Mouse (Mus musculus) kidney, postnatal 10 days (tissue): ENCODE measurements around the gene Ttc14.
A peak's percentile ranks its signal among the peaks of the same experiment; 100 is the strongest.

Experiments
- DNase-seq: peaks from one replicate; pipeline ENCODE4 v3.0.0; 2021; ENCODE audit warnings: mixed read lengths

Gene Ttc14

DNA sequence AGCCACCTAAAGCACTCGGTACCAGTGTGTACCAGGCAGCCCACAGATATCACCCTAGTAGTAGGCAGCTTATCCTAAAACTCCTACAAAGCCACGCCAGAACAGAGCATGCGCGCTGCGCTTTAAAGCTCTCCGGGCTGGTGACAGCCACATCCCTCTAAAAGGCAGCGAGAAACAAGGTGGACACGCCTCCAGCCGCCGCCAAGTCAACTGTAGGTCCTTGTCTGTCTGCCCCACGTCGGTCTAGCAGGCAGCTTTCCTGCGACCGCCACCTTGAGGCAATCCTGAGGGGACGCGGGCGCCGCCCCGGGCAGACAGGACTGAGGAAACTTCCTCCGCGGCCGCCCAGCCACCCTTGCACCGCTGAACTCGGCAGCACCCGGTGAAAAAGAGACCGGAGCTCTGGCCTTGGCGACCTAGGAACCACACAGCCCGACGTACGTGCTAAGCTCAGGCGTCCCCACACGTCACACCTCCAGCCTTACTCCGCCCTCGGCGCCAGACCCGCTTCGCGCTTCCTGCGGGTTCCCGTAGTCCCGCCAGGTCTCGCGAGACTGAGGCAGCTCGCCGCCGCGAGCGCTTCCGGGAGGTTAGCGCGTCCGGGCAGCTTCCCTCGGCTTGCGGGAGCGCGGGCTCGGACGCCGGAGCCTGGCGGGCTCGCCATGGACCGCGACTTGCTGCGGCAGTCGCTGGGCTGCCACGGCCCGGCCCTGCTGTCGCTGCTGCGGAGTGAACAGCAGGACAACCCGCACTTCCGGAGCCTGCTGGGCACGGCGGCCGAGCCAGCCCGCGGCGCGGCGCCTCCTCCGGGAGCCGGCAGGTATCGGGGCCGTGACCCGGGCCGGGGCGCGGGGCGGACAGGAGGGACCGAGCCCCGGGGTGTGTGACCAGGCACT lies at the start of gene Ttc14:
Ttc14 (plus strand) TSS at position 216 of the 896 bp plus-strand sequence.
- peak; percentile 99 for DNase-seq

DNA sequence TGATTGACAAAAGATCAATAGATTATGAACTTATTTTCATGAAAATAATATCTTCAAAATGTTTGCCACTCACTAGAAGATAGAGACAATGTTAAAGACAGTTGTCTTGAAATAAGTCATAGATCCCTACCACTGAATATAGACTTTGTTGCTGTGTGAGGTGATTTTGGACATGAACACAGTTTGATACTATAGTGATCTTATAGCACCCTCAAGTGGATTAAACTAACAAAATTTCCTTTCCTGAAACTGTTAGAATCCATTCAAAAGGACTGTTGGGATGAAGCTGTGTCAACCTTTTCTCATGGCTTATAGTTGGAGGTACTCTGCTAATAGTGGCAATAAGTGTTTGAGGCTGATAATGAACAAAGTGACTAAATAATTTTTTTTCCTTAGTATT lies 8.7 kb upstream of the Ttc14 start:
- DNase-seq = no peak

DNA sequence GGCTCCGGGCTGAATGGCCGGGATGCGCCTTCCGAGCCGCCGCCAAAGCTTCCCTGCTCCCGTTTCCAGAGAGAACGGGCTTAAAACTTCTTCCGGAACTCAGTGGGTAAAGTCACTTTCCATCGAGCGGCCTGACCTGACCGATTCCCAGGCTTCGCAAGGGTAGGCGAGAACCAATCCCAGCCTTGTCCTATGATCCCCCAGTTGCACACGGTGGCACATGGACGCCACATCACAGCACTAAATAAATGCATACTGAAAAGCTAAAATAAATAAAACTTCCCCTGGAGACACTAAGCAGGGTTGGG lies 835 bp downstream of the Ttc14 start:
- DNase-seq = no peak

DNA sequence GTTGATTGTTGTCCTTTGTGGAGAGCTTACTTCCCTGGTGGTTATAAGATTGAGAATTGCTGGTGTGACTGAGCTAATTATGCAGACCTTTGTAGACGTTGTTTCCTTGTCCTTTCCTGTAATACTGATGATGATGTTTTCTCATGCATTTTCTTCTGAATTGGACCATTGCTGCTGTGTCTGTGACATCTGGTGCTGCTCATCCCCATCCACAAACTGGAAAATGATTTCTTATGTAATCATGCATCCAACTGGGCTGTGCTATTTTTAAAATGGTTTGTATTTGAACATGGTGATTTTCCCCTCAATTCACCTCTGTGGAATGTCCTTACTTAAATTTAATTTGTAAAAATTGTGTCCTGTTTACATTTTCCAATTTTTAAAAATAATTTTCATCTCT lies 7.5 kb downstream of the Ttc14 start:
- no peak for DNase-seq

DNA sequence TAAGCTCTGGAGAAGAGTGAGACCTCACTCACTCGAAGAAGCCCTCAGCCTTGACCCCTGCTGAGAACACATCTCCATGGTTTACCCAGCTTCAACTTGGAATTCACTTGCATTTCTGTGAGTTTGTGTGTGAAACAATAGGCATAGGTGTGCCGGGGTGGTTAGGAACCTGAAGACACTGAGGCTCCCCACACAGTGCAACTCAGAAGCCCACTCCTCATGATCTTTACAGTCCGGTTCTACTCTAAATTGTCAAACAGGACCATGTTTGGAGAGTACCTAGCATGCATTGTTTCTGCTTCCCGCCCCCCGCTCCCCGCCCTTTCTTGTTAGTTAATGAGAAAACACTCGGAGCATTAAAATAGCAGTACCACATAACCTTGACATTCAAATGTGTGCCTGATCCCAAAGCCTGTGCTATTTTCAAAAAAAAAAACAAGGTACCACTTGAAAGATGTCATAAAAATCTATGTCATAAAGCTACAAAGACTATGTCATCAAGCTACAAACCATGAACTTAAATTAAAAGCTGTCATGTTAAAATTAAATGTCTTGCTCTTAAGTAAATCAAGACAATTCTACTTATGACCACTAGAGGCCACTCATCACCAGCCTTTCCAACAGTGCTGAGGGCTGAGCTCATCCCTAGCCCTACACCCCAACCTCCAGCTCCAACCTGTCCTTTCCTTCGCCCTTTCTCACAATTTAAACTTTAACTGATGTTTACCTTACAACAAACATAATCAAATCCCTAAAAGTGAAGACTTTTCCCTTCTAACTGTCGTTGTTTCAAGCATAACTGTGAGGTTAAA lies 24.7 kb downstream of the Ttc14 start:
- DNase-seq = peak; percentile 57

DNA sequence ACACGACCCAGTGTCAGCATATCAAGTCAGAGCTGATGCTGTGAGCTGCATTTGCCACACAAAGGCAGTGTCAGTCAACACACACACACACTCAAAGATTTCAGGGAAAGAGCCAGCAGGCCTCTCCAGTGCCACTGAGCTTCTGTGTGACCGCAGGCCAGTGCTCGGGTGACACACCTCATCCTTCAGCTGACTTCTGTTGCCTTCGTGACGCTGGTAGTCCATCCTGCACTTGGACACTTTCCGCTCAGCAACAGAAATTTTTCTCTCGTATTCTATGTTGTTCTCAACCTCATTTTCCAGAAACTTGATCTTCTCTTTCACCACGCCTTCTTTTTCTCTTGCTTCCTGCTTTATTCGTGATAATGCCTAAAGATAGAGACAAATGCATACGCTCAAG lies 32.7 kb downstream of the Ttc14 start:
- DNase-seq = no peak

DNA sequence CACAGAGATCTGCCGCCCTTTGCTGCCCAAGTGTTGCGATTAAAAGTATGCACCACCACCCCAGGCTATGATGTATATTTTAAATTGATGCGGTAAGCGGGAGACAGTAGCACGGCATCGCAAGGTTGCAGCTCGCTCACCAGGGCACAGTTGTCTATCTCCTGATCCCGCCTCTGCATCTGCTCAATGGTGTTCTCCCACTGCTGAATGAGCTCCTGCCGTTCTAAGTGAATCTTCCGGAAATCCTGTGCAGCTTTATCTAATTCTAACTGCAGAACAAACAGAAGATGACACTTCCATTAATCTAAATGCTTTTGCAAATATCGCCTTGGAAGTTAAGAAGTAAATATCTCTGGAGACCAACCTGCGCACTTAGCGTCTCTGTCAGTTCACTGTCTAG lies 36.9 kb downstream of the Ttc14 start:
- no peak for DNase-seq

DNA sequence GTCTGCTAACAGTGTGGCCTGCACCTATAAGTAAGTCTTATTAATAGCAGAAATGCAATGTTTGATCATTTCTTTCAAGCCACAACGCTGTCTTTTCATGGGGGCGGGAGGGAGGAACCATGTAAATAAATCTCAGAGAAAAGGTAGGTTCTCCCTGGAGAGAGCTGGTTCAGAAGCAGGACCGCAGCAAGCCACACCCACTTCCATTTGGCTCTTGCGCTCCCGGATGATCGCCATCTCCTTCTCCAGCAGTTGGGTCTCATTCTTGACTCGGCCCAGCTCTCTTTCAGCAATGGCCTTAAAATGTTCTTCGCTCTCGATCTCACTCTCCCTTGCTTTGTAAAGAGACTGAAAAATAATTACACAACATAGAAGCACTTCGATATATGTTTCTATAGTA lies 39.2 kb downstream of the Ttc14 start:
- peak; percentile 11 for DNase-seq

DNA sequence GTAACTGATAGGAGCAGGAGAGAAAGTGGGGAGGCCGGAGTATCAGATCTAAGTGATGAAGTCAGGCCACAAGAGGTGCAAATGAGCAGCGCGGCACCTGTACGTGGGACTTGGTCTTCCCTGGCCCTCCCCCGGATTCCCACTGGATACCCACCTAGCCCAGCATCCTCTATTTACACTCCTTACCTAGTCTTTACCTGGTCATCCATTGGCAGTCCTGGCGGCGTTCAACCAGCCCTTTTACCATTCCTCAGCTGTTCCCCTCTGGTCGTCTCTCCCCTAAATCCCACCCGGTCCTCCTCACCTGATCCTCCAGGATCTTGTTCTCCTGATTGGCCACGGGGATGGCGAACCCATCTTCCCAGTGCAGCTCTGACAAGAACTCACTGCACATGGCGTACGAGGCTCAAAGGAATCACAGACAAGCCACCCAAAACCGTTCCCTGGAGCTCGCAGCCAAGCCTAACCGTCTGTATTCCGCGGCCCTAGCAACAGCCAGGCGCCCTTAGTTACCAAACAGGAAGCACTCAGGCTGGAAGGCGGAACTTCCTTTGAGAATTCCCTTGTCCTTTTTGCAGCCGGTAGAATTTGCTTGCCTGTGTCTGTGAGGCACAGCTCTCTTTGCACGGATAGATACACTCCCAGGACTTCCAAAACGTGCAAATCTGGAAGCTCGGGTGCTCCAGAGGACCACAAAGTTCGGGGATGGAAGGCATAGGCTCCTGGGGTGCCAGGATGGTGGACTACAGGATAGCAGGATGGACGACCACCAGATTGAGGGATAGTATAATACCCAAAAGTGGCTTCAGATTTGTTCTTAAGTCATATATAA lies 44.4 kb downstream of the Ttc14 start, which contains the start of gene Ccdc39:
Ccdc39 (minus strand) TSS at position 510 of the 832 bp plus-strand sequence.
- peak; percentile 86 for DNase-seq

DNA sequence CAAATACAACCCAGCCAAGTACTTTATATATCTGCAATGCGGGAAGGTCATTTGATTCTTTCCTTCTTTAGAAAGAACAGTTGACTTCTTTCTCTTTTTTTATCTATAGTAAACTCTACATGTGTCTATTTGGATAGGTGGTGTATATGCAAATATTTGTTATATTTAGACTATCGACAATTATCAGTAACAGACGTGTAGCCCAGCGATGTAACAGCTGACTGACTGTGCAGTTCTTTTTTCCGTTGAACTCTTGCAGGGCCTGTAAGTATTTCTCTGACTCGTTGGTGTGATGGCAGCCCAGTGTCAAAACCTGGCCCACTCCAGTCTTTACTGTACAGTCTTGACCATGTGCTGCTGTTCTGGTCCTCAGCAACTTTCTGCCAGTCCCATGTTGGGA lies 47.0 kb downstream of the Ttc14 start:
- DNase-seq = no peak

DNA sequence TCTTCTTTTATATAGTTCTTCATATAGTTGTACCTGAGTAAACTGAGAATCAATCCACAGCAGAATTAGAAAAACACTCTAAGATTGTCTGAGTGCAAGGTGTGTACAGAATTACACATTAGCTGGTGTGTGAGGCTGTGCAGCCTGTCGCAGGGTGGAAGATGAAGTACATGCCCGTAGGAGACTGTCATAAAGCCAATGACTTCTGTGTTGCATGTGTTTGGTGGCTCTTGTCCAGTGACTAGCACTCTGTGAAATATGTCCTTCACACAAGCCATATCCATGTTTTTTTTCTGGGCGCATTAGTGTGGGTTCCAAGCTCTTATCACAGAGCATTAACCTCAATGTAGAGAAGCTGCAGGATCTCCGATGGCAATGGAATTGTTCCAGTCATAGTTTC lies 51.2 kb downstream of the Ttc14 start:
- DNase-seq = no peak

DNA sequence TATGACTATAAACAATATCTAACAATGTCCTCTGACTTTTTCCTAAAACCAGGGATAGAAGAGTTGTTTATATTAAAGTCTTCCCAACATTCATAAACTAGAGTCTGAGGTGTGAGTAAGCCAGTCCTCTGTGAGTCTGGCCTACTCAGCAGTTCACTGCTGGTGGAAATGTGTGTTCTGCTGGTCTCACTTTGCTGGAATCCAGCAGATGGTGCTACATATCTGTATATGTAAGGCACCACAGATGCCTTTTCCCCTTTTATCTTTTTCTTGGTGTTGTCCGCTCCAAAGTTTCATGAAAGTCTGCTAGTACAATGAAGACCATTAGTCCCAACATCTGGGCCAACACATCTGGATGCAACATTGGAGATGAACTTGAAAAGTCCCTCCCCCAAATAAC lies 53.4 kb downstream of the Ttc14 start:
- no peak for DNase-seq

DNA sequence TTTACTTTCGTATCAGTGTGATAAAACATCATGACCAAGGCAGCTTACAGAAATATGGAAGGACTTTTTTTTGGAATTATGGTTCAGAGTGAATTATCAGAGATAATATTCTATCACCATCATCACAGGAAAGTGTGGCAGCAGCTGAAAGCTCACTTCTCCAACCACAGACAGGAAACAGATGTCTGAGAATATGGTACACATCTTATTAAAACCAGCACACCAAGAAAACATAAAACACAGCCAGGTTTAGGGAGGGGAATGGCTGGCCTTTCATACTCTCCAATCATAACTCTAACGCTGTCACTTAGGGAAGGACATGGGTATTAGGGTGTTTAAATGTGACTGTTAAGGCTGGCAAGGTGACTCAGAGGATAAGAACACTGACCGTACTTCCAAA lies 59.3 kb downstream of the Ttc14 start:
- no peak for DNase-seq

DNA sequence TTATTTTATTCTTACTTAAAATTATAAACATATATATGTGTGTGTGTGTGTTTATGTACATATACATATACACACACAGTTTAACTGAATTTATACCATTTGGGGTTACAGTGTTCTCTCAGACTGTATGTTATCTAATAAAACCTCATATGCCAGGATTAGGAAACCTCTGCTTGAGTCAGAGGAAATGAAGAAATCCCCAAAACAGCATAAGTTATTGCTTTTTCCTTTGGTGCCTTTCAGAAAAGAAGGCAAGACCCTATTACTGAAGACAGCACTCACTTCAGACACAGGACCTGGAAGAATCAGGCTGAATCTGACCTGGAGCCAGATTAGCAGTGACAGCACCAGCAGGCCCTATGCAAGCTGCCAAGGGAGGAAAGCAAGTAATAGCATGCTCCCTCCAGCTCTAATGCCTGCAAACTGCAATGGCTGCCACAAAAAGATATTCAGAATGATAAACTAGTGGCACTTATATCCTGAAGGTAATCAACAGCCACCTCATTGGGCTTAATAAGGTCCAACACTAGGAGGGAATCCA lies 64.4 kb downstream of the Ttc14 start:
- DNase-seq = no peak
